ENCODE assay signal across 10 mouse cellular contexts in genomic region chr1:130796967-130797684, GRCm38 (mm10). TPM values are rescaled to one million over a fixed set of nuclear protein-coding genes. Genes with fewer than 3 reads are reported as not detected.
DNase-seq lines count a peak whose midpoint lies in the region; ATAC-seq and TF ChIP-seq lines count a peak whose summit lies in the region.
"Had no signal": no experiment of that assay in that cellular context is flagged by ENCODE, and none has a peak within 500 bp of the region (broad histone marks: within the 10 kb centered on the region; RNA-seq: fewer than 3 reads in every experiment).

No protein-coding gene starts in this region.

- peak; percentile 61 for DNase-seq in kidney, adult 11 months
- DNase-seq in ES-CJ7 (ENCODE audit: low read depth, low spot score), result peak; percentile 38
- DNase-seq in frontal cortex, postnatal 25 days (ENCODE audit: low spot score in 2 of 2), result peak; percentile 22 to 36
- DNase-seq in layer of hippocampus, adult 2 months (ENCODE audit: low spot score in 2 of 2), result peak; percentile 26 to 59
- peak; percentile 29 to 62 for DNase-seq in thymus, postnatal 10 days (ENCODE audit: low spot score in 2 of 2)

- H3K4me1 ChIP-seq in kidney, embryonic 16.5 days (ENCODE audit: insufficient read depth, low read length), result no peaks in the 10 kb centered on the region
- H3K4me1 ChIP-seq: embryonic facial prominence, embryonic 13.5 days had no signal

- H3K27ac ChIP-seq in kidney, embryonic 16.5 days (ENCODE audit: low read length), result no peak overlapping the region
- H3K27ac ChIP-seq in layer of hippocampus, adult 2 months, result no peak overlapping the region
- H3K27ac ChIP-seq: embryonic facial prominence, embryonic 13.5 days had no signal

- no peak overlapping the region for H3K9ac ChIP-seq in kidney, embryonic 16.5 days (replicated peaks; ENCODE audit: low read length)
- H3K9ac ChIP-seq: embryonic facial prominence, embryonic 13.5 days had no signal

- no peak for ATAC-seq in kidney, embryonic 16.5 days (ENCODE audit: low FRiP score, low TSS enrichment)
- ATAC-seq in cerebellum, adult (ENCODE audit: insufficient number of reproducible peaks, low FRiP score, low TSS enrichment), result peak; percentile 65; the same call in 1 of the 2 replicates
- peak; percentile 90 for ATAC-seq in megakaryocyte-erythroid progenitor cell, adult 5-6 weeks (replicated peaks; ENCODE audit: low FRiP score, low TSS enrichment, poor library complexity, severe bottlenecking)

- peaks cover 3% of the 10 kb centered on the region for H3K9me3 ChIP-seq in kidney, embryonic 16.5 days (ENCODE audit: low read length)

- no peaks in the 10 kb centered on the region for H3K27me3 ChIP-seq in kidney, embryonic 16.5 days (ENCODE audit: insufficient read depth, low read length)
- H3K27me3 ChIP-seq: embryonic facial prominence, embryonic 13.5 days had no signal

- no peak overlapping the region for H3K4me3 ChIP-seq in kidney, embryonic 16.5 days (ENCODE audit: low read length)
- H3K4me3 ChIP-seq in layer of hippocampus, adult 2 months, result no peak overlapping the region
- H3K4me3 ChIP-seq: embryonic facial prominence, embryonic 13.5 days had no signal

- H3K36me3 ChIP-seq in kidney, embryonic 16.5 days (ENCODE audit: insufficient read depth, low read length), result no peaks in the 10 kb centered on the region
- H3K36me3 ChIP-seq: embryonic facial prominence, embryonic 13.5 days had no signal

- WGBS in kidney, embryonic 16.5 days, result 81% methylated on average over 8 of the region's 8 CpGs

- TF ChIP-seq CTCF in layer of hippocampus, adult 2 months (conservative IDR thresholded peaks at IDR 0.05), result peak; percentile 89

- no peak overlapping the region for H3K4me2 ChIP-seq in kidney, embryonic 16.5 days (replicated peaks; ENCODE audit: low read depth, low read length)
- H3K4me2 ChIP-seq: embryonic facial prominence, embryonic 13.5 days had no signal

RNA-seq across cellular contexts. Expression of gene Fcamr, which starts 3.6 kb away (rescaled TPM):
- polyA plus RNA-seq in kidney, embryonic 16.5 days (2015; fragmentation: Nextera tagmentation; extraction: Ambion mirVana), result not detected in 2 replicates
- not detected for total RNA-seq in layer of hippocampus, adult 2 months (2021)
- not detected in 2 replicates for total RNA-seq in megakaryocyte-erythroid progenitor cell, adult 5-6 weeks (2014; fragmentation: Nextera tagmentation)
- total RNA-seq in megakaryocyte-erythroid progenitor cell, adult 5-6 weeks (2017), result not detected in 2 replicates
- polyA plus RNA-seq: embryonic facial prominence, embryonic 13.5 days; liver, embryonic 16.5 days had no signal

RNA-seq across cellular contexts. Expression of gene Pigr, which starts 29.4 kb away (rescaled TPM):
- not detected in 2 replicates for polyA plus RNA-seq in kidney, embryonic 16.5 days (2015; fragmentation: Nextera tagmentation; extraction: Ambion mirVana)
- total RNA-seq in layer of hippocampus, adult 2 months (2021), result not detected
- total RNA-seq in megakaryocyte-erythroid progenitor cell, adult 5-6 weeks (2014; fragmentation: Nextera tagmentation), result not detected in 2 replicates
- total RNA-seq in megakaryocyte-erythroid progenitor cell, adult 5-6 weeks (2017), result not detected in 2 replicates
- polyA plus RNA-seq: embryonic facial prominence, embryonic 13.5 days had no signal
